In the genomic region with DNA sequence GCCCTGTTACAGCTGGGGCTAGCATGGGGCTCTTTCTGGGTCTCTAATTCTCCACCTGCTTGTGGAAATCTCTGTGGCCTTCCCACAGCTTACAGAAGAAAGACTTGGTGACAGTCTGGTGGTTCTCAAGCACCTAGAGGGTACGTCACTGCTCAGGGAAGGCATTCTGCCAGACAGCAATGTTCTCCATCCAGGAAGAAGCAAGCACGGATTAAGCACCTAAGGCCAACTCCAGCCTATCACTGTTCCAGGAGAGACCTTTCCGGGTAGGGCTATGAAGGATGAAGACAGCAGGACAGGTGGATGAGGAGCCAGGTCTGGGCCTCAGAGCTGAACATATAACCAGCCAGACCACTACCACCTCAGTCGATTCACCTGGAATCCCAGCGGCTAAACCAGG, we compare ENCODE assay signal across 8 mouse cellular contexts. TPM values are rescaled to one million over a fixed set of nuclear protein-coding genes. Genes with fewer than 3 reads are reported as not detected.
DNase-seq lines count a peak whose midpoint lies in the region; ATAC-seq and TF ChIP-seq lines count a peak whose summit lies in the region.

No protein-coding gene starts in this region.

- peaks cover 3% of the 10 kb centered on the region; the same call in 1 of the 2 replicates for H3K4me1 ChIP-seq in spleen, adult 2 months (ENCODE audit: control insufficient read depth, insufficient read depth, insufficient read length)
- H3K4me1 ChIP-seq in liver, embryonic 14.5 days (replicated peaks; ENCODE audit: control insufficient read depth in 2 of 2, insufficient read depth in 2 of 2, low read length in 1 of 2) = peaks cover 6 to 12% of the 10 kb centered on the region in 2 experiments
- peaks cover 18% of the 10 kb centered on the region for H3K4me1 ChIP-seq in stomach, embryonic 16.5 days (ENCODE audit: control insufficient read depth, insufficient read depth, low read length)

- no peaks in the 10 kb centered on the region for H3K27me3 ChIP-seq in spleen, adult 2 months (ENCODE audit: control insufficient read depth, insufficient read depth, low read length)
- H3K27me3 ChIP-seq in liver, embryonic 14.5 days (ENCODE audit: control insufficient read depth, insufficient read depth, low read length) = no peaks in the 10 kb centered on the region
- H3K27me3 ChIP-seq in stomach, embryonic 16.5 days (ENCODE audit: control insufficient read depth, insufficient read depth, low read length) = no peaks in the 10 kb centered on the region

- no peak overlapping the region for H3K9ac ChIP-seq in liver, embryonic 14.5 days (replicated peaks)
- peak overlapping the region; percentile 80 for H3K9ac ChIP-seq in stomach, embryonic 16.5 days (ENCODE audit: low read length)

- no peak overlapping the region for H3K27ac ChIP-seq in spleen, adult 2 months (ENCODE audit: insufficient read depth, low read length)
- H3K27ac ChIP-seq in liver, embryonic 14.5 days = no peak overlapping the region
- H3K27ac ChIP-seq in stomach, embryonic 16.5 days (ENCODE audit: low read length) = no peak overlapping the region

- 77% methylated on average over 5 of the region's 5 CpGs for WGBS in spleen, adult 2 months
- 53% methylated on average over 5 of the region's 5 CpGs for WGBS in liver, embryonic 14.5 days (ENCODE audit: insufficient replicate concordance)
- 36% methylated on average over 5 of the region's 5 CpGs for WGBS in stomach, embryonic 16.5 days

- DNase-seq in cerebellum, adult 11-12 months = peak; percentile 71
- DNase-seq in cerebellum, postnatal 4 days (ENCODE audit: low spot score in 2 of 2) = no peak
- DNase-seq in spleen, adult 2 months (ENCODE audit: low read depth in 1 of 2, low spot score in 2 of 2) = no peak
- no peak for DNase-seq in spleen, postnatal 14 days (ENCODE audit: low spot score in 2 of 2)
- no peak for DNase-seq in liver, embryonic 14.5 days (ENCODE audit: low read depth in 3 of 3, low spot score in 3 of 3)
- no peak for DNase-seq in right cerebral cortex, postnatal 25 days
- no peak for DNase-seq in gastrocnemius, postnatal 25 days

- TF ChIP-seq CTCF in spleen, adult 2 months (IDR thresholded peaks at IDR 0.05; ENCODE audit: extremely low read depth, insufficient read depth, insufficient read length, insufficient replicate concordance) = no peak
- no peak for TF ChIP-seq CTCF in liver, embryonic 14.5 days (IDR thresholded peaks at IDR 0.05; ENCODE audit: low read depth)

- H3K4me2 ChIP-seq in liver, embryonic 14.5 days (ENCODE audit: low read depth) = peak overlapping the region; percentile 82
- peak overlapping the region; percentile 90 for H3K4me2 ChIP-seq in stomach, embryonic 16.5 days (ENCODE audit: low read depth, low read length)

- ATAC-seq in liver, embryonic 14.5 days (ENCODE audit: insufficient read depth) = no peak
- no peak for ATAC-seq in stomach, embryonic 16.5 days (ENCODE audit: insufficient read depth, low FRiP score)

- H3K36me3 ChIP-seq in spleen, adult 2 months (ENCODE audit: control insufficient read depth, insufficient read depth, low read length) = no peaks in the 10 kb centered on the region
- no peaks in the 10 kb centered on the region for H3K36me3 ChIP-seq in liver, embryonic 14.5 days (replicated peaks; ENCODE audit: control insufficient read depth, insufficient read depth, low read depth)
- no peaks in the 10 kb centered on the region for H3K36me3 ChIP-seq in stomach, embryonic 16.5 days (ENCODE audit: control insufficient read depth, insufficient read depth, low read length)

- H3K9me3 ChIP-seq in liver, embryonic 14.5 days (ENCODE audit: control insufficient read depth, low read length) = no peaks in the 10 kb centered on the region
- no peaks in the 10 kb centered on the region for H3K9me3 ChIP-seq in stomach, embryonic 16.5 days (replicated peaks; ENCODE audit: control insufficient read depth, low read length)

- no peak for TF ChIP-seq EP300 in liver, embryonic 14.5 days (IDR thresholded peaks at IDR 0.05; ENCODE audit: low read depth)

- H3K4me3 ChIP-seq in spleen, adult 2 months (ENCODE audit: extremely low read depth, insufficient read depth, insufficient read length) = peak overlapping the region; percentile 85; the same call in 1 of the 2 replicates
- peak overlapping the region; percentile 41 to 60; a peak in 3 of 4 replicates for H3K4me3 ChIP-seq in liver, embryonic 14.5 days (ENCODE audit: insufficient read depth in 1 of 2, low read depth in 2 of 2, low read length in 2 of 2)
- H3K4me3 ChIP-seq in stomach, embryonic 16.5 days (replicated peaks; ENCODE audit: low read length) = peak overlapping the region; percentile 75

- TF ChIP-seq POLR2A in spleen, adult 2 months (IDR thresholded peaks at IDR 0.05; ENCODE audit: low read depth, low read length) = no peak

RNA-seq across cellular contexts. Expression of a gene that starts 0.9 kb away (rescaled TPM):
- 5.9 and 9.6 TPM in 2 replicates for polyA plus RNA-seq in spleen, adult 2 months (2012; rRNA removed)
- 0.40 and 0.49 TPM in 2 replicates for polyA plus RNA-seq in liver, embryonic 14.5 days (2012; rRNA removed)
- polyA plus RNA-seq in liver, embryonic 14.5 days (2014; fragmentation: Nextera tagmentation; extraction: Ambion mirVana) = 0.51 and 0.85 TPM in 2 replicates
- 6.8 and 8.2 TPM in 2 replicates for polyA plus RNA-seq in stomach, embryonic 16.5 days (2015; fragmentation: Nextera tagmentation; extraction: Ambion mirVana)
- 1 to 10 TPM; 6.4 to 9.2 TPM for total RNA-seq in gastrocnemius, postnatal 25 days (2021)

RNA-seq across cellular contexts. Expression of a gene that starts 1.1 kb away (rescaled TPM):
- polyA plus RNA-seq in spleen, adult 2 months (2012; rRNA removed) = 3.2 and 5.2 TPM in 2 replicates
- 3.9 and 4.3 TPM in 2 replicates for polyA plus RNA-seq in liver, embryonic 14.5 days (2012; rRNA removed)
- 2.3 and 3.4 TPM in 2 replicates for polyA plus RNA-seq in liver, embryonic 14.5 days (2014; fragmentation: Nextera tagmentation; extraction: Ambion mirVana)
- polyA plus RNA-seq in stomach, embryonic 16.5 days (2015; fragmentation: Nextera tagmentation; extraction: Ambion mirVana) = 10.0 TPM in 2 replicates
- 1 to 10 TPM; 5.8 to 6.3 TPM for total RNA-seq in gastrocnemius, postnatal 25 days (2021)

RNA-seq across cellular contexts. Expression of a gene that starts 42.0 kb away (rescaled TPM):
- 15.2 and 21.0 TPM in 2 replicates for polyA plus RNA-seq in spleen, adult 2 months (2012; rRNA removed)
- 8.1 and 11.8 TPM in 2 replicates for polyA plus RNA-seq in liver, embryonic 14.5 days (2012; rRNA removed)
- polyA plus RNA-seq in liver, embryonic 14.5 days (2014; fragmentation: Nextera tagmentation; extraction: Ambion mirVana) = 7.9 and 9.1 TPM in 2 replicates
- 11.6 and 14.3 TPM in 2 replicates for polyA plus RNA-seq in stomach, embryonic 16.5 days (2015; fragmentation: Nextera tagmentation; extraction: Ambion mirVana)
- 10 to 100 TPM; 23.9 to 25.4 TPM for total RNA-seq in gastrocnemius, postnatal 25 days (2021)

RNA-seq across cellular contexts. Expression of a gene that starts 58.6 kb away (rescaled TPM):
- 6.4 and 9.5 TPM in 2 replicates for polyA plus RNA-seq in spleen, adult 2 months (2012; rRNA removed)
- polyA plus RNA-seq in liver, embryonic 14.5 days (2012; rRNA removed) = 2.6 and 3.7 TPM in 2 replicates
- 1.2 and 2.2 TPM in 2 replicates for polyA plus RNA-seq in liver, embryonic 14.5 days (2014; fragmentation: Nextera tagmentation; extraction: Ambion mirVana)
- polyA plus RNA-seq in stomach, embryonic 16.5 days (2015; fragmentation: Nextera tagmentation; extraction: Ambion mirVana) = 7.3 and 7.6 TPM in 2 replicates
- total RNA-seq in gastrocnemius, postnatal 25 days (2021) = 1 to 10 TPM; 3.1 to 4.8 TPM

RNA-seq across cellular contexts. Expression of a gene that starts 59.2 kb away (rescaled TPM):
- 45.5 and 60.3 TPM in 2 replicates for polyA plus RNA-seq in spleen, adult 2 months (2012; rRNA removed)
- polyA plus RNA-seq in liver, embryonic 14.5 days (2012; rRNA removed) = 19.1 and 19.4 TPM in 2 replicates
- 27.8 and 29.2 TPM in 2 replicates for polyA plus RNA-seq in liver, embryonic 14.5 days (2014; fragmentation: Nextera tagmentation; extraction: Ambion mirVana)
- 90.5 and 102 TPM in 2 replicates for polyA plus RNA-seq in stomach, embryonic 16.5 days (2015; fragmentation: Nextera tagmentation; extraction: Ambion mirVana)
- 10 to 100 TPM; 23.4 to 27.2 TPM for total RNA-seq in gastrocnemius, postnatal 25 days (2021)
